Mouse (Mus musculus): Measurements from ENCODE around the gene Kat2b. TPM values are rescaled to one million over a fixed set of nuclear protein-coding genes. Genes with fewer than 3 reads are reported as not detected.
A peak's percentile ranks its signal among the peaks of the same experiment; 100 is the strongest.
"Not testable (repeated sequence)": the region's sequence is repeated elsewhere in the genome, so short reads cannot be mapped to it uniquely, and the experiment has no call there.

Kat2b gene
- polyA plus RNA-seq, 1 experiment from 2014 or later: 2.1 TPM

- WGBS: 71% methylated on average over 3 of the region's 3 CpGs
- Histone ChIP-seq H3K4me3 (no peak overlapping the region), H3K27ac (replicated peaks) (no peak overlapping the region), H3K36me3 (replicated peaks) (no peaks in the 10 kb centered on the region), H3K27me3 (replicated peaks; ENCODE audit: low read depth, poor library complexity, severe bottlenecking) (no peaks in the 10 kb centered on the region), H3K4me1 (no peaks in the 10 kb centered on the region), H3K9me3 (no peaks in the 10 kb centered on the region)
- no peak for DNase-seq (ENCODE audit: low spot score)
Observed at GRCm38 (mm10) chr17:53557443-53557842, 9.2 kb upstream of the Kat2b start.

GRCm38 (mm10) chr17:53559646-53560045 is 7.0 kb upstream of the Kat2b start:
- Histone ChIP-seq H3K27me3 (replicated peaks; ENCODE audit: low read depth, poor library complexity, severe bottlenecking) (no peaks in the 10 kb centered on the region), H3K9me3 (no peaks in the 10 kb centered on the region), H3K36me3 (replicated peaks) (no peaks in the 10 kb centered on the region), H3K27ac (replicated peaks) (no peak overlapping the region), H3K4me3 (no peak overlapping the region), H3K4me1 (no peaks in the 10 kb centered on the region)
- 91% methylated on average over 5 of the region's 5 CpGs for WGBS
- DNase-seq (ENCODE audit: low spot score): no peak

GRCm38 (mm10) chr17:53561458-53562029 is 5.1 kb upstream of the Kat2b start:
- no peak overlapping the region for H3K27ac ChIP-seq (replicated peaks)
- peaks cover 8% of the 10 kb centered on the region for H3K4me1 ChIP-seq
- no peak for DNase-seq (ENCODE audit: low spot score)
- no peaks in the 10 kb centered on the region for H3K36me3 ChIP-seq (replicated peaks)
- no peaks in the 10 kb centered on the region for H3K27me3 ChIP-seq (replicated peaks; ENCODE audit: low read depth, poor library complexity, severe bottlenecking)
- H3K4me3 ChIP-seq: no peak overlapping the region
- no peaks in the 10 kb centered on the region for H3K9me3 ChIP-seq
- 79% methylated on average over 4 of the region's 4 CpGs for WGBS

- 93% methylated on average over 4 of the region's 4 CpGs for WGBS
- H3K4me1 ChIP-seq: peaks cover 21% of the 10 kb centered on the region
Observed at GRCm38 (mm10) chr17:53564837-53565236, 1.8 kb upstream of the Kat2b start.

GRCm38 (mm10) chr17:53566919-53567345 is 271 bp downstream of the Kat2b start:
- peak; percentile 75 for DNase-seq (ENCODE audit: low spot score)
- H3K9me3 ChIP-seq: no peaks in the 10 kb centered on the region
- no peaks in the 10 kb centered on the region for H3K27me3 ChIP-seq (replicated peaks; ENCODE audit: low read depth, poor library complexity, severe bottlenecking)
- H3K27ac ChIP-seq (replicated peaks): peak overlapping the region; percentile 94
- peaks cover 30% of the 10 kb centered on the region for H3K4me1 ChIP-seq
- under 1% methylated on average over 46 of the region's 51 CpGs for WGBS
- H3K4me3 ChIP-seq: peak overlapping the region; percentile 93
- no peaks in the 10 kb centered on the region for H3K36me3 ChIP-seq (replicated peaks)

More at GRCm38 (mm10) chr17:53564837-53565236, 1.8 kb upstream of the Kat2b start:
- no peak overlapping the region for H3K27ac ChIP-seq (replicated peaks)
- H3K9me3 ChIP-seq: no peaks in the 10 kb centered on the region
- no peak overlapping the region for H3K4me3 ChIP-seq
- no peaks in the 10 kb centered on the region for H3K27me3 ChIP-seq (replicated peaks; ENCODE audit: low read depth, poor library complexity, severe bottlenecking)
- no peak for DNase-seq (ENCODE audit: low spot score)
- H3K36me3 ChIP-seq (replicated peaks): no peaks in the 10 kb centered on the region

GRCm38 (mm10) chr17:53567346-53568101 is 863 bp downstream of the Kat2b start:
- peak overlapping the region; percentile 93 for H3K4me3 ChIP-seq
- H3K27me3 ChIP-seq (replicated peaks; ENCODE audit: low read depth, poor library complexity, severe bottlenecking): no peaks in the 10 kb centered on the region
- no peaks in the 10 kb centered on the region for H3K9me3 ChIP-seq
- DNase-seq (ENCODE audit: low spot score): peak; percentile 69
- peak overlapping the region; percentile 94 for H3K27ac ChIP-seq (replicated peaks)
- H3K36me3 ChIP-seq (replicated peaks): no peaks in the 10 kb centered on the region
- under 1% methylated on average over 67 of the region's 67 CpGs for WGBS
- peaks cover 30% of the 10 kb centered on the region for H3K4me1 ChIP-seq

GRCm38 (mm10) chr17:53568118-53568517 is 1.5 kb downstream of the Kat2b start:
- WGBS: under 1% methylated on average over 15 of the region's 15 CpGs
- Histone ChIP-seq H3K27ac (replicated peaks) (peak overlapping the region; percentile 94), H3K9me3 (no peaks in the 10 kb centered on the region), H3K4me1 (peaks cover 32% of the 10 kb centered on the region), H3K36me3 (replicated peaks) (no peaks in the 10 kb centered on the region), H3K4me3 (peak overlapping the region; percentile 93), H3K27me3 (replicated peaks; ENCODE audit: low read depth, poor library complexity, severe bottlenecking) (no peaks in the 10 kb centered on the region)
- DNase-seq (ENCODE audit: low spot score): peak; percentile 75

- DNase-seq (ENCODE audit: low spot score): no peak
- H3K27ac ChIP-seq (replicated peaks): no peak overlapping the region
- WGBS: 34% methylated on average over 8 of the region's 8 CpGs
Observed at GRCm38 (mm10) chr17:53568734-53569386, 2.2 kb downstream of the Kat2b start.

GRCm38 (mm10) chr17:53569829-53570228 is 3.2 kb downstream of the Kat2b start:
- peaks cover 36% of the 10 kb centered on the region for H3K4me1 ChIP-seq
- H3K9me3 ChIP-seq: no peaks in the 10 kb centered on the region
- H3K27ac ChIP-seq (replicated peaks): no peak overlapping the region
- H3K36me3 ChIP-seq (replicated peaks): no peaks in the 10 kb centered on the region
- 64% methylated on average over 6 of the region's 6 CpGs for WGBS
- peak; percentile 20 for DNase-seq (ENCODE audit: low spot score)
- H3K4me3 ChIP-seq: no peak overlapping the region
- H3K27me3 ChIP-seq (replicated peaks; ENCODE audit: low read depth, poor library complexity, severe bottlenecking): no peaks in the 10 kb centered on the region

More at GRCm38 (mm10) chr17:53568734-53569386, 2.2 kb downstream of the Kat2b start:
- H3K4me1 ChIP-seq: peaks cover 36% of the 10 kb centered on the region
- H3K4me3 ChIP-seq: peak overlapping the region; percentile 93
- no peaks in the 10 kb centered on the region for H3K9me3 ChIP-seq
- no peaks in the 10 kb centered on the region for H3K27me3 ChIP-seq (replicated peaks; ENCODE audit: low read depth, poor library complexity, severe bottlenecking)
- no peaks in the 10 kb centered on the region for H3K36me3 ChIP-seq (replicated peaks)

- WGBS: 40% methylated on average over 10 of the region's 10 CpGs
Observed at GRCm38 (mm10) chr17:53570361-53570875, 3.8 kb downstream of the Kat2b start.

GRCm38 (mm10) chr17:53570932-53571331 is 4.3 kb downstream of the Kat2b start:
- not testable (repeated sequence) for H3K27ac ChIP-seq (replicated peaks); H3K27me3 ChIP-seq (replicated peaks; ENCODE audit: low read depth, poor library complexity, severe bottlenecking); DNase-seq (ENCODE audit: low spot score); H3K36me3 ChIP-seq (replicated peaks); H3K4me3 ChIP-seq; H3K9me3 ChIP-seq
- peaks cover 33% of the 10 kb centered on the region for H3K4me1 ChIP-seq
- 87% methylated on average over 5 of the region's 5 CpGs for WGBS

More at GRCm38 (mm10) chr17:53570361-53570875, 3.8 kb downstream of the Kat2b start:
- no peak overlapping the region for H3K4me3 ChIP-seq
- peaks cover 36% of the 10 kb centered on the region for H3K4me1 ChIP-seq
- H3K9me3 ChIP-seq: no peaks in the 10 kb centered on the region
- H3K27me3 ChIP-seq (replicated peaks; ENCODE audit: low read depth, poor library complexity, severe bottlenecking): no peaks in the 10 kb centered on the region
- no peaks in the 10 kb centered on the region for H3K36me3 ChIP-seq (replicated peaks)
- no peak overlapping the region for H3K27ac ChIP-seq (replicated peaks)
- no peak for DNase-seq (ENCODE audit: low spot score)

- WGBS: 42% methylated on average over 4 of the region's 4 CpGs
- no peaks in the 10 kb centered on the region for H3K27me3 ChIP-seq (replicated peaks; ENCODE audit: low read depth, poor library complexity, severe bottlenecking)
- no peak overlapping the region for H3K27ac ChIP-seq (replicated peaks)
- DNase-seq (ENCODE audit: low spot score): peak; percentile 11
- no peaks in the 10 kb centered on the region for H3K36me3 ChIP-seq (replicated peaks)
- no peaks in the 10 kb centered on the region for H3K9me3 ChIP-seq
- peaks cover 26% of the 10 kb centered on the region for H3K4me1 ChIP-seq
- no peak overlapping the region for H3K4me3 ChIP-seq
Observed at GRCm38 (mm10) chr17:53573019-53573556, 6.4 kb downstream of the Kat2b start.

All from embryonic facial prominence, embryonic 10.5 days (tissue).